Mouse (Mus musculus) embryonic facial prominence, embryonic 12.5 days (tissue): ENCODE results near the gene Adamts15. TPM values are rescaled to one million over a fixed set of nuclear protein-coding genes. Genes with fewer than 3 reads are reported as not detected.

Experiments used
- ATAC-seq: fragments of 200-750 bp; cut with Nextera tagmentation; 2 replicates; pipeline ENCODE4 v1.8.0; 2017; ENCODE audit not compliant: insufficient number of reproducible peaks, insufficient read depth, low FRiP score, low TSS enrichment
- H3K27ac ChIP-seq: fragments of 300-500 bp; sonication (generic); 2 replicates; pipeline ENCODE4 v1.5.1; 2016; ENCODE audit warnings: mild to moderate bottlenecking
- H3K27me3 ChIP-seq: fragments of 300-500 bp; sonication (generic); 2 replicates; pipeline ENCODE4 v1.6.1; 2016; ENCODE audit warnings: mild to moderate bottlenecking, moderate library complexity
- H3K36me3 ChIP-seq: fragments of 300-500 bp; sonication (generic); 2 replicates; pipeline ENCODE4 v1.6.1; 2016; ENCODE audit warnings: mild to moderate bottlenecking
- H3K4me1 ChIP-seq: fragments of 300-500 bp; sonication (generic); 2 replicates; pipeline ENCODE4 v1.6.1; 2016
- H3K4me2 ChIP-seq: fragments of 300-500 bp; sonication (generic); replicated peaks from 2 replicates; pipeline ENCODE4 v1.6.1; 2016; ENCODE audit warnings: mild to moderate bottlenecking, moderate library complexity
- H3K4me3 ChIP-seq: fragments of 300-500 bp; sonication (generic); 2 replicates; pipeline ENCODE4 v1.5.1; 2016; ENCODE audit warnings: mild to moderate bottlenecking
- H3K9ac ChIP-seq: fragments of 300-500 bp; sonication (generic); 2 replicates; pipeline ENCODE4 v1.6.1; 2016; ENCODE audit warnings: mild to moderate bottlenecking, moderate library complexity
- H3K9me3 ChIP-seq: fragments of 300-500 bp; sonication (generic); 2 replicates; pipeline ENCODE4 v1.6.1; 2016; ENCODE audit warnings: mild to moderate bottlenecking, moderate library complexity
- WGBS: fragments of 180-500 bp; shearing (Covaris S2); methylation state at CpG from one replicate; pipeline ENCODE4 v1.1.7; 2016; 5-methylcytosine and 5-hydroxymethylcytosine counted together
- polyA plus RNA-seq: library from polyadenylated mRNA; unstranded; fragments of >200 nt; fragmentation: Nextera tagmentation; extraction: Ambion mirVana; gene quantifications from 2 replicates; pipeline ENCODE4 v1.2.1, GENCODE M21; 2016

The Adamts15 gene
- 21.7 and 22.4 TPM in 2 replicates for polyA plus RNA-seq

GRCm38 (mm10) chr9:30922197-30922894 is at the start of gene Adamts15:
TSS of gene Adamts15 (minus strand) at chr9:30922452.
- peaks cover 15% of the 10 kb centered on the region for H3K27me3 ChIP-seq
- no peaks in the 10 kb centered on the region for H3K36me3 ChIP-seq
- H3K4me2 ChIP-seq: peak within 1 kb of the TSS; percentile 93
- H3K9me3 ChIP-seq: no peaks in the 10 kb centered on the region
- peak; percentile 88 for ATAC-seq
- H3K4me1 ChIP-seq: peaks cover 21% of the 10 kb centered on the region
- H3K4me3 ChIP-seq: peak within 1 kb of the TSS; percentile 52
- WGBS: under 1% methylated on average over 47 of the region's 47 CpGs
- H3K27ac ChIP-seq: 0 out of 2 replicates have a peak within 1 kb of the TSS, but pooled peaks have one; percentile 20
- peak within 1 kb of the TSS; percentile 67 for H3K9ac ChIP-seq

GRCm38 (mm10) chr9:30971967-30972366 is 49.7 kb upstream of the Adamts15 start:
- Histone ChIP-seq H3K4me1 (peaks cover 2% of the 10 kb centered on the region; the same call in 1 of the 2 replicates), H3K36me3 (no peaks in the 10 kb centered on the region), H3K27me3 (no peaks in the 10 kb centered on the region), H3K9me3 (no peaks in the 10 kb centered on the region), H3K27ac (no peak overlapping the region), H3K4me2 (no peak overlapping the region), H3K9ac (no peak overlapping the region), H3K4me3 (no peak overlapping the region)
- 64% methylated on average over 4 of the region's 4 CpGs for WGBS
- ATAC-seq: no peak

GRCm38 (mm10) chr9:30970001-30970400 is 47.7 kb upstream of the Adamts15 start:
- H3K27ac ChIP-seq: no peak overlapping the region
- no peak for ATAC-seq
- WGBS: 79% methylated on average over 3 of the region's 3 CpGs

DNA sequence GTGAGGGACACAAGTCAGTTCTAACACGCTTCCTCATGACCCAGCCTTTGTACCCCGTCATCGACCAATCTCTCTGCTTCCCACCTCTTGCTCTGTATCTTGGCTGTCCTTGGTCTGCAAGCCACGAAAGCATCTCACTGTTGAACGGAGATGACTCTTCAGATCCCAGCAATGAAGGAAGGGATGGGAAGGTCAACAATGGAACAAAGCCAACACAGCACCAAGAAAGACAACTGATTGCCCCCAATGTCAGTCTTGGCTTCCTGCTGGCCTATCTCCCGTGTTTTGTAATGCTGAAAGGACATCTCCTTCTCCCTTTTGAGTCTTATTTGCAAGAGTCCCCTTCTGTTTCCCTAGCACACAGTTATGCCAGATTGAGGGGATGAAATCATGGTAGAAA is 45.9 kb upstream of the Adamts15 start:
- Histone ChIP-seq H3K4me3 (no peak overlapping the region), H3K27ac (no peak overlapping the region), H3K4me1 (no peaks in the 10 kb centered on the region), H3K9me3 (no peaks in the 10 kb centered on the region), H3K36me3 (no peaks in the 10 kb centered on the region), H3K27me3 (no peaks in the 10 kb centered on the region), H3K9ac (no peak overlapping the region), H3K4me2 (no peak overlapping the region)
- ATAC-seq: no peak
- WGBS: 78% methylated on average over 6 of the region's 6 CpGs

More at GRCm38 (mm10) chr9:30970001-30970400, 47.7 kb upstream of the Adamts15 start:
- Histone ChIP-seq H3K27me3 (no peaks in the 10 kb centered on the region), H3K36me3 (no peaks in the 10 kb centered on the region), H3K4me1 (no peaks in the 10 kb centered on the region), H3K4me3 (no peak overlapping the region), H3K4me2 (no peak overlapping the region), H3K9ac (no peak overlapping the region), H3K9me3 (no peaks in the 10 kb centered on the region)

- Histone ChIP-seq H3K4me3 (no peak overlapping the region), H3K9ac (no peak overlapping the region), H3K27ac (no peak overlapping the region), H3K36me3 (no peaks in the 10 kb centered on the region), H3K27me3 (no peaks in the 10 kb centered on the region), H3K4me2 (no peak overlapping the region), H3K9me3 (no peaks in the 10 kb centered on the region), H3K4me1 (no peaks in the 10 kb centered on the region)
- ATAC-seq: no peak
- 23% methylated on average over 7 of the region's 7 CpGs for WGBS
These were observed 44.6 kb upstream of the Adamts15 start for GRCm38 (mm10) chr9:30966881-30967280.

DNA sequence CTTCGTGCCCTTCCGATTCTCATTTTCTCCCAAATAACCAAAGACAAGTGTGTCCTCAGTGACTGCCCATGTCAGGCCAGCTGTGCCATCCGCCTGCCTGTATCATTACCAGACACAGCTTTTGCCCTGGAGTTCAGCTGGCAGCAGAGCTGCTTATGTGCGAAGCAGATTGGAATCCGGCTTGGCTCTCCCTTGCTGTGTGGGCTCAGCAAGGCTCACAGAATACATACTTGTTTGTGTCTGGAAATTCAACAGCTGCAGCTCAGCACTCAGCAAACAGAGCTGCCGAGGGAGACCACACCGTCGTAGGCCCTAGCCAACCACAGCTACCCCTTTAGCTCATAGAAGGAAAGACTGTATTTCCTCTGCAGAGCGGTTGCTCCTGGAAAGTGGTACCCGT is 42.4 kb upstream of the Adamts15 start:
- no peak for ATAC-seq
- Histone ChIP-seq H3K36me3 (no peaks in the 10 kb centered on the region), H3K4me2 (no peak overlapping the region), H3K4me1 (no peaks in the 10 kb centered on the region), H3K9ac (no peak overlapping the region), H3K27me3 (no peaks in the 10 kb centered on the region), H3K27ac (no peak overlapping the region), H3K9me3 (no peaks in the 10 kb centered on the region), H3K4me3 (no peak overlapping the region)
- whole genome bisulfite sequencing: 66% methylated on average over 10 of the region's 10 CpGs

GRCm38 (mm10) chr9:30963780-30964179 is 41.5 kb upstream of the Adamts15 start:
- no peak for ATAC-seq
- WGBS: 98% methylated on average over 4 of the region's 4 CpGs

DNA sequence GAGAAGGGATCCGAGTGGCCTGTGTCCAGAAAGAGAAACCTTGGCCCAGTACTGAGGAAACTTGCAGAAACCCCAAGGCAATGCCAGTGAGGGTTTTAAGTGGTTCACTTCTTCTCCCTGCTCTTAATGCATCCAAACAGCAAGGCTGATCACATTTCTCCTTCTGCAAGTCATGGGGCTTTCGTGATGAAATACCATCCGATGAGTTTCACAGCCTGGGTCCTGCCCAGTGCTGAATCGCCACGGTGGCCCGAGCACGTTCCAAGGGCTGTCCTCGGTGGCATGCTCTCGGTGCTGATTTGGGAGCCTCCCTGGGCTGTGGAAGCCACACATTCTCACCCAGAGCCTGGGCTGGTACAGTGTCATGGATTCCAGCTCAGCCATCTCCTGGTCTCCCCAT is 33.0 kb upstream of the Adamts15 start:
- H3K9ac ChIP-seq: no peak overlapping the region
- no peak overlapping the region for H3K4me3 ChIP-seq
- no peak for ATAC-seq

More at GRCm38 (mm10) chr9:30963780-30964179, 41.5 kb upstream of the Adamts15 start:
- Histone ChIP-seq H3K4me3 (no peak overlapping the region), H3K4me2 (no peak overlapping the region), H3K9me3 (no peaks in the 10 kb centered on the region), H3K4me1 (no peaks in the 10 kb centered on the region), H3K9ac (no peak overlapping the region), H3K36me3 (no peaks in the 10 kb centered on the region), H3K27me3 (no peaks in the 10 kb centered on the region), H3K27ac (no peak overlapping the region)

DNA sequence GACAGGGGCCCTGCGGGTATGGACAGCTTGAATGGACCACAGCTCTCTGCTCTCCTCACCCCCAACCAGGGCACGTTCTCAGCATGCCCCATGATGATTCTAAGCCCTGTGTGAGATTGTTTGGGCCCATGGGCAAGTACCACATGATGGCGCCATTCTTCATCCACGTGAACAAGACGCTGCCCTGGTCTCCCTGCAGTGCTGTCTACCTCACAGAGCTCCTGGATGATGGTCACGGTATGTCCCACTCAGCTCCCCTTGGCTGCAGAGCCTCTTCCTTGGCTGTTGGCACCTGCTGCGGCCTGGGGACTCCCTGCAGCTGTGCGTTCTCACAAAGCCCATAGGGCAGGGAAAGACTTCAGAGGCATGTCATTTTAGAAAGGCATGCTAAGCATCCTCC is 31.0 kb upstream of the Adamts15 start:
- Histone ChIP-seq H3K9ac (no peak overlapping the region), H3K27me3 (no peaks in the 10 kb centered on the region), H3K27ac (no peak overlapping the region), H3K4me1 (0 out of 2 replicates have a peak, but pooled peaks cover 5% of the 10 kb centered on the region), H3K36me3 (no peaks in the 10 kb centered on the region), H3K4me3 (no peak overlapping the region), H3K4me2 (no peak overlapping the region), H3K9me3 (no peaks in the 10 kb centered on the region)
- no peak for ATAC-seq
- WGBS: 56% methylated on average over 8 of the region's 8 CpGs

More for the DNA sequence above, 33.0 kb upstream of the Adamts15 start:
- Histone ChIP-seq H3K27ac (no peak overlapping the region), H3K27me3 (no peaks in the 10 kb centered on the region), H3K9me3 (no peaks in the 10 kb centered on the region), H3K36me3 (no peaks in the 10 kb centered on the region), H3K4me2 (no peak overlapping the region), H3K4me1 (0 out of 2 replicates have a peak, but pooled peaks cover 3% of the 10 kb centered on the region)
- WGBS: 88% methylated on average over 9 of the region's 9 CpGs

- WGBS: 84% methylated on average over 5 of the region's 5 CpGs
These were observed 29.2 kb upstream of the Adamts15 start for GRCm38 (mm10) chr9:30951461-30951860.

GRCm38 (mm10) chr9:30950592-30950991 is 28.3 kb upstream of the Adamts15 start:
- Histone ChIP-seq H3K9me3 (no peaks in the 10 kb centered on the region), H3K4me2 (no peak overlapping the region), H3K27me3 (peaks cover 15% of the 10 kb centered on the region), H3K36me3 (no peaks in the 10 kb centered on the region), H3K27ac (no peak overlapping the region), H3K9ac (no peak overlapping the region), H3K4me3 (no peak overlapping the region), H3K4me1 (0 out of 2 replicates have a peak, but pooled peaks cover 5% of the 10 kb centered on the region)
- ATAC-seq: no peak
- WGBS: 61% methylated on average over 4 of the region's 4 CpGs

More at GRCm38 (mm10) chr9:30951461-30951860, 29.2 kb upstream of the Adamts15 start:
- 0 out of 2 replicates have a peak, but pooled peaks cover 5% of the 10 kb centered on the region for H3K4me1 ChIP-seq
- no peak overlapping the region for H3K4me2 ChIP-seq
- no peak for ATAC-seq
- no peak overlapping the region for H3K9ac ChIP-seq
- H3K36me3 ChIP-seq: no peaks in the 10 kb centered on the region
- H3K4me3 ChIP-seq: no peak overlapping the region
- no peaks in the 10 kb centered on the region for H3K9me3 ChIP-seq
- H3K27me3 ChIP-seq: peaks cover 6% of the 10 kb centered on the region; the same call in 1 of the 2 replicates
- no peak overlapping the region for H3K27ac ChIP-seq

DNA sequence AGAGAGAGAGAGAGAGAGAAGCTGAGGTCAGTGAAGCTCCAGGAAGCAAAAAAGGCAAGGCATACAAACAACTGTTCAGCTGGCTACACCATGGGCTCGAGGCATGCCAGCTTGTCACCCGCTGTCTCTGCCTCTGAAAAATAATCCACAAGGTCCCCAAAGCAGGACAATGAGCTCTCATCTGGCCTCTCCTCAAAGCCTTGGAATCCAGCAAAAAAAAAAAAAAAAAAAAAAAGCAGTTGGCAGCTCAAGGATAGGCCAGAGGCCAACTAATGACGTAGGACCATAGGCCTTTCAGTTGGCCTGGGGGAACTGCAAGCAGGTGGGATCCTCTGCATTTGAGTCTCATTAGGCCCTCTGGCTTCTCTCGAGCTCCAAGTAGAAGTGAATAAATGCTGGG is 27.7 kb upstream of the Adamts15 start:
- Histone ChIP-seq H3K4me3 (no peak overlapping the region), H3K4me1 (0 out of 2 replicates have a peak, but pooled peaks cover 5% of the 10 kb centered on the region), H3K27ac (no peak overlapping the region), H3K9me3 (no peaks in the 10 kb centered on the region), H3K36me3 (no peaks in the 10 kb centered on the region), H3K27me3 (peaks cover 21% of the 10 kb centered on the region), H3K4me2 (no peak overlapping the region), H3K9ac (no peak overlapping the region)
- ATAC-seq: no peak
- 84% methylated on average over 4 of the region's 4 CpGs for WGBS
